8 mouse cellular contexts compared by ENCODE assay signal in the genomic region with DNA sequence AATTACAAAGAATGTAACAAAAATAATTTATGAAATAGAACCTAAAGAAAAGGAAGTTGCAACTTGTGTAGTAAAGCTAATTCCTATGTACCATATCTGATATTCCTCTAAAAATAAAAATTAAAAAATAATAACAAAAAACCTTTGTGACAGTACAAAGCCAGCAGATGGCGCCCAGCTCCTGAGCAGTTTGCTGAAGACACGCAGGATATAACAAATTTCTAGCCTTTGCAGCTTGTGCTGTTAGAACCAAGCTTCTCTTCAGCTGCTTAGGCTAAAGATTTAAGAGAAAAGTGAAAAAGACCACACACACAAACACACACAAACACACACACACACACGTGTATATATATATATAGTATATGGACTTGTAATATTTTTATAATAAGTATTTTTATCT.
A peak's percentile ranks its signal among the peaks of the same experiment; 100 is the strongest.
DNase-seq lines count a peak whose midpoint lies in the region; ATAC-seq and TF ChIP-seq lines count a peak whose summit lies in the region.

No protein-coding gene starts in this region.

- no peaks in the 10 kb centered on the region for H3K9me3 ChIP-seq in hindbrain, embryonic 14.5 days (ENCODE audit: control insufficient read depth, low read length)
- H3K9me3 ChIP-seq in midbrain, embryonic 16.5 days (replicated peaks; ENCODE audit: control insufficient read depth, low read length, poor library complexity, severe bottlenecking), result no peaks in the 10 kb centered on the region

- H3K27ac ChIP-seq in heart, adult 2 months, result no peak overlapping the region
- H3K27ac ChIP-seq in hindbrain, embryonic 14.5 days, result no peak overlapping the region
- H3K27ac ChIP-seq in midbrain, embryonic 16.5 days (ENCODE audit: low read length), result no peak overlapping the region

- no peak overlapping the region for H3K9ac ChIP-seq in heart, adult 2 months (ENCODE audit: low read depth, low read length)
- H3K9ac ChIP-seq in hindbrain, embryonic 14.5 days, result no peak overlapping the region
- H3K9ac ChIP-seq in midbrain, embryonic 16.5 days (ENCODE audit: low read depth, low read length), result no peak overlapping the region

- intact Hi-C loops in heart, adult 2 months (cut with DNase I), result loop anchor here (5.0 kb wide), 1 partner anchor 752 kb away; no protein-coding TSS in a partner anchor

- no peak for DNase-seq in heart, adult 2 months
- DNase-seq in heart, adult 8-10 months (ENCODE audit: low spot score), result no peak
- peak; percentile 27 for DNase-seq in A20 (ENCODE audit: low read depth, low spot score)
- peak; percentile 81 for DNase-seq in brain, embryonic 14.5 days (ENCODE audit: low read depth)
- peak; percentile 77 for DNase-seq in hindbrain, embryonic 14.5 days (ENCODE audit: low spot score)
- no peak for DNase-seq in Muller cell, postnatal 12 days (ENCODE audit: inconsistent ontology term)
- no peak for DNase-seq in thymus, adult 18-20 months

- WGBS in heart, adult 2 months, result 21% methylated on average over 3 of the region's 3 CpGs
- WGBS in hindbrain, embryonic 14.5 days, result 19% methylated on average over 3 of the region's 3 CpGs
- 14% methylated on average over 3 of the region's 3 CpGs for WGBS in midbrain, embryonic 16.5 days

- peak; percentile 66 for TF ChIP-seq CTCF in heart, adult 2 months (IDR thresholded peaks at IDR 0.05)
- peak; percentile 71; the same call in 1 of the 2 replicates for TF ChIP-seq CTCF in brain, embryonic 14.5 days (IDR thresholded peaks at IDR 0.05; ENCODE audit: borderline replicate concordance, extremely low read depth, insufficient read depth, insufficient read length)

- H3K27me3 ChIP-seq in heart, adult 2 months (ENCODE audit: control insufficient read depth, insufficient read depth, low read length), result no peaks in the 10 kb centered on the region
- H3K27me3 ChIP-seq in hindbrain, embryonic 14.5 days (ENCODE audit: control insufficient read depth, insufficient read depth, low read length), result no peaks in the 10 kb centered on the region
- H3K27me3 ChIP-seq in midbrain, embryonic 16.5 days (ENCODE audit: control insufficient read depth, insufficient read depth, low read depth, low read length), result no peaks in the 10 kb centered on the region

- TF ChIP-seq POLR2A in heart, adult 2 months (IDR thresholded peaks at IDR 0.05; ENCODE audit: insufficient read depth, low read depth, low read length), result no peak
- TF ChIP-seq POLR2A in brain, embryonic 14.5 days (IDR thresholded peaks at IDR 0.05; ENCODE audit: borderline replicate concordance, extremely low read depth, insufficient read depth, insufficient read length, poor library complexity, severe bottlenecking), result no peak

- no peak for TF ChIP-seq EP300 in heart, adult 2 months (IDR thresholded peaks at IDR 0.05; ENCODE audit: insufficient read depth, low read depth, low read length)

- no peak overlapping the region for H3K4me2 ChIP-seq in hindbrain, embryonic 14.5 days (replicated peaks)
- H3K4me2 ChIP-seq in midbrain, embryonic 16.5 days (ENCODE audit: low read length), result no peak overlapping the region

- H3K36me3 ChIP-seq in heart, adult 2 months (ENCODE audit: control insufficient read depth, insufficient read depth, low read length), result no peaks in the 10 kb centered on the region
- no peaks in the 10 kb centered on the region for H3K36me3 ChIP-seq in hindbrain, embryonic 14.5 days (replicated peaks; ENCODE audit: control insufficient read depth, insufficient read depth)
- no peaks in the 10 kb centered on the region for H3K36me3 ChIP-seq in midbrain, embryonic 16.5 days (ENCODE audit: control insufficient read depth, insufficient read depth, low read length)

- H3K4me1 ChIP-seq in heart, adult 2 months (ENCODE audit: control insufficient read depth, insufficient read depth, low read length), result no peaks in the 10 kb centered on the region
- H3K4me1 ChIP-seq in hindbrain, embryonic 14.5 days (replicated peaks; ENCODE audit: control insufficient read depth, insufficient read depth, low read length), result no peaks in the 10 kb centered on the region
- H3K4me1 ChIP-seq in midbrain, embryonic 16.5 days (ENCODE audit: control insufficient read depth, insufficient read depth, low read length), result peaks cover 4% of the 10 kb centered on the region; the same call in 1 of the 2 replicates

- H3K79me2 ChIP-seq in heart, adult 2 months (replicated peaks; ENCODE audit: control insufficient read depth, insufficient read depth, low read length), result no peaks in the 10 kb centered on the region

- H3K4me3 ChIP-seq in heart, adult 2 months, result no peak overlapping the region
- no peak overlapping the region for H3K4me3 ChIP-seq in hindbrain, embryonic 14.5 days (replicated peaks; ENCODE audit: low read length)
- no peak overlapping the region for H3K4me3 ChIP-seq in midbrain, embryonic 16.5 days (ENCODE audit: low read depth, low read length)

- ATAC-seq in hindbrain, embryonic 14.5 days (ENCODE audit: low FRiP score), result peak; percentile 61; the same call in 1 of the 2 replicates
- ATAC-seq in midbrain, embryonic 16.5 days, result peak; percentile 63; the same call in 1 of the 2 replicates

Comparison
In these comparisons a context has a peak if more than half of its experiments do, and no peak if none do; other contexts are left out.
1. DNase-seq: peak in A20 (single experiment), brain, embryonic 14.5 days (single experiment) and hindbrain, embryonic 14.5 days (single experiment); none in heart, adult 2 months (0 of 2), heart, adult 8-10 months (single experiment), Muller cell, postnatal 12 days (single experiment) and thymus, adult 18-20 months (0 of 2).